Mouse (Mus musculus) liver, embryonic 12.5 days (tissue): ENCODE data around the gene Zkscan7. TPM values are rescaled to one million over a fixed set of nuclear protein-coding genes. Genes with fewer than 3 reads are reported as not detected.

Experiments
- ATAC-seq: fragments of 200-750 bp; cut with Nextera tagmentation; 2 replicates; pipeline ENCODE4 v1.8.0; 2017; ENCODE audit warnings: moderate number of reproducible peaks, mild to moderate bottlenecking, moderate library complexity
- H3K27ac ChIP-seq: fragments of 300-500 bp; sonication (generic); 2 replicates; pipeline ENCODE4 v1.5.1; 2016; ENCODE audit warnings: mild to moderate bottlenecking
- H3K27me3 ChIP-seq: fragments of 300-500 bp; sonication (generic); replicated peaks from 2 replicates; pipeline ENCODE4 v1.6.1; 2016; ENCODE audit warnings: mild to moderate bottlenecking, moderate library complexity
- H3K36me3 ChIP-seq: fragments of 300-500 bp; sonication (generic); 2 replicates; pipeline ENCODE4 v1.6.1; 2016; ENCODE audit warnings: mild to moderate bottlenecking, moderate library complexity
- H3K4me1 ChIP-seq: fragments of 300-500 bp; sonication (generic); 2 replicates; pipeline ENCODE4 v1.6.1; 2016
- H3K4me2 ChIP-seq: fragments of 300-500 bp; sonication (generic); 2 replicates; pipeline ENCODE4 v1.6.1; 2016; ENCODE audit warnings: mild to moderate bottlenecking, moderate library complexity
- H3K4me3 ChIP-seq: fragments of 300-500 bp; sonication (generic); 2 replicates; pipeline ENCODE4 v1.5.1; 2016; ENCODE audit warnings: mild to moderate bottlenecking, moderate library complexity
- H3K9ac ChIP-seq: fragments of 300-500 bp; sonication (generic); 2 replicates; pipeline ENCODE4 v1.6.1; 2016; ENCODE audit warnings: mild to moderate bottlenecking, moderate library complexity
- H3K9me3 ChIP-seq: fragments of 300-500 bp; sonication (generic); replicated peaks from 2 replicates; pipeline ENCODE4 v1.6.1; 2016; ENCODE audit warnings: mild to moderate bottlenecking, moderate library complexity
- WGBS: fragments of 180-500 bp; shearing (Covaris S2); methylation state at CpG from one replicate; pipeline ENCODE4 v1.1.7; 2016; ENCODE audit not compliant: insufficient replicate concordance; 5-methylcytosine and 5-hydroxymethylcytosine counted together
- polyA plus RNA-seq: library from polyadenylated mRNA; unstranded; fragments of >200 nt; fragmentation: Nextera tagmentation; extraction: Ambion mirVana; gene quantifications from 2 replicates; pipeline ENCODE4 v1.2.1, GENCODE M21; 2016

Gene Zkscan7
- polyA plus RNA-seq, 1 experiment from 2014 or later, result 0.66 TPM

DNA sequence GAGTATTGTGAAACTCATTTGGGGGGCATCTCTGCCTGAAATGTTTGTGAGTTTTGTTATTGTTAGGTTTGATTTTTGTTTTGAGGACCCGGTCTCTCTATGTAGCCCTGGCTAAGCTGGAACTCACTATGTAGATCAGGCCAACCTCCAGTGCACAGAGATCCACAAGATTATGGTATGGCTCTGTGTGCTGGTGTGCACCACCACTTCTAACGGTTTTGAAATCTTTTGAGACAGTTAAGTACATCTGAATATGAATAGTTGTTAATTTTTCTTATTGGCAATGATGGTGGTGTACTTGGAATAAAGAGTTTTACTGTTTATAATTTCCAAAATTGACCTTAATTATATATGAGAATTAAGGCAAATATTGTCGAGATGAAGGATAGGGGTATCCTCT, 37.0 kb downstream of the Zkscan7 start:
- peak overlapping the region; percentile 59 for H3K4me3 ChIP-seq
- peaks cover 30% of the 10 kb centered on the region for H3K27me3 ChIP-seq
- H3K36me3 ChIP-seq, result peaks cover 27% of the 10 kb centered on the region
- no peak overlapping the region for H3K27ac ChIP-seq
- H3K9me3 ChIP-seq, result no peaks in the 10 kb centered on the region
- ATAC-seq, result peak; percentile 56; the same call in 1 of the 2 replicates
- H3K4me2 ChIP-seq, result peak overlapping the region; percentile 74
- 26% methylated on average over 3 of the region's 3 CpGs for WGBS
- no peak overlapping the region for H3K9ac ChIP-seq
- H3K4me1 ChIP-seq, result peaks cover 12% of the 10 kb centered on the region; the same call in 1 of the 2 replicates

DNA sequence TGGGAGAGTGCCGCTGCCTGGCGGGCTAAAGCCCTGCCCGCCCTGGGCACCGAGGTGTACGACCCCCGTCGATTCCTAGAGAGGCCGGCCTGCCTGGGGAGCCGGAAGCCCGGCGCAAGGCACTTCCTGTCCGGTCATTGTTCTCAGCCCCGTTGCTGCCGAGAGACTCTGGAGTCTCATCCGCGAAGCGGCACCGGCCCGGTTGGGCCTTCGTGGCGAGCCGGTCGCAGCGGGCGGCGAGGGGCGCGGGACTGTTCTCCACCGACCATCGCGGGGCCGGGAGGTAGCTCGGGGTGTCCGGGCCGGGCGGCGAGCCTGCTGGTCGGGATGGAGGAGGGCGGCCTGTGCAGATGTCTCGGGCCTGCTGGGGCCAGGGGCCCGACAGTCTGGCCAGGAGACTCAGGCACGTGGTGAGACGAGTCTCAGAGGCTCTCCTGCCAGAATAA, 37.5 kb downstream of the Zkscan7 start, which contains the start of gene Zfp105:
Gene Zfp105 (plus strand): TSS at position 137 of the 446 bp plus-strand sequence.
- under 1% methylated on average over 43 of the region's 43 CpGs for WGBS
- H3K27me3 ChIP-seq, result peaks cover 30% of the 10 kb centered on the region
- H3K4me1 ChIP-seq, result peaks cover 12% of the 10 kb centered on the region; the same call in 1 of the 2 replicates
- H3K4me2 ChIP-seq, result peak within 1 kb of the TSS; percentile 74
- peaks cover 32% of the 10 kb centered on the region for H3K36me3 ChIP-seq
- ATAC-seq, result peak; percentile 80
- H3K4me3 ChIP-seq, result peak within 1 kb of the TSS; percentile 59
- H3K9me3 ChIP-seq, result no peaks in the 10 kb centered on the region
- H3K27ac ChIP-seq, result no peak within 1 kb of the TSS
- H3K9ac ChIP-seq, result peak within 1 kb of the TSS; percentile 72

DNA sequence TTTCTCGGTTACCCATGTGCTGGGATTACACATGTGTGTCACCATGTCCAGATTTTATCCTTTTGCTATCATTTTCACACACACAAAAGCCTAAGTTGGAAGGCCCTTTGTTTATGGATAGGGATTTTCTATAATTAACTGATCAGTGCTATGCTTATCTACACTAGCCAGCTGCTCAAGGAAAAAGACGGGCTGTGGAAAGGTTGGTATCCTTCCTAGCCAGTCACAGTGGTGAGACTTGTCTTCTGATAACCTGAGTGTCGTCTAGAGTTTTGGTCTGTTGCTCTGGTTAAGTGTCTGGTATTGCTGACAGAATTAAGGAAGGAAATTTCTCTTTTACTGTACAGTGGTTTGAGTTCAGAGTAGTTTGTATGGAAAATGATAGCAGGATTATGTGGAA, 43.4 kb downstream of the Zkscan7 start:
- Histone ChIP-seq H3K4me3 (no peak overlapping the region), H3K9ac (no peak overlapping the region), H3K9me3 (0 out of 2 replicates have a peak, but pooled peaks cover 6% of the 10 kb centered on the region), H3K36me3 (peaks cover 70% of the 10 kb centered on the region), H3K4me1 (peaks cover 8% of the 10 kb centered on the region), H3K27ac (no peak overlapping the region), H3K27me3 (no peaks in the 10 kb centered on the region), H3K4me2 (no peak overlapping the region)
- WGBS, result 49% methylated on average over 3 of the region's 3 CpGs
- peak; percentile 74 for ATAC-seq

Other genes starting within 250 kb of the Zkscan7 start
- not detected in 2 replicates for gene Topaz1, start 138.3 kb upstream of the Zkscan7 start, polyA plus RNA-seq
- gene Tcaim, start 80.1 kb upstream of the Zkscan7 start, polyA plus RNA-seq, result 2.8 and 3.0 TPM in 2 replicates
- 0.21 TPM in 1 of 2 replicates, not detected in the other for gene Gm35549, start 41.6 kb upstream of the Zkscan7 start, polyA plus RNA-seq
- gene Zfp445, start 19.7 kb upstream of the Zkscan7 start, polyA plus RNA-seq, result 32.7 and 32.9 TPM in 2 replicates
- gene Zfp105, start 37.4 kb downstream of the Zkscan7 start, polyA plus RNA-seq, result 4.3 and 4.9 TPM in 2 replicates
- 17.7 and 20.7 TPM in 2 replicates for gene 1110059G10Rik, start 65.3 kb downstream of the Zkscan7 start, polyA plus RNA-seq
- gene Kif15, start 65.4 kb downstream of the Zkscan7 start, polyA plus RNA-seq, result 48.7 and 51.9 TPM in 2 replicates
- gene Tmem42, start 135.6 kb downstream of the Zkscan7 start, polyA plus RNA-seq, result 6.8 and 7.1 TPM in 2 replicates
- 0.14 and 0.17 TPM in 2 replicates for gene Tgm4, start 149.0 kb downstream of the Zkscan7 start, polyA plus RNA-seq
- gene Zdhhc3, start 227.5 kb downstream of the Zkscan7 start, polyA plus RNA-seq, result 51.2 and 52.1 TPM in 2 replicates
- 116 and 123 TPM in 2 replicates for gene Exosc7, start 227.5 kb downstream of the Zkscan7 start, polyA plus RNA-seq